In the genomic region with DNA sequence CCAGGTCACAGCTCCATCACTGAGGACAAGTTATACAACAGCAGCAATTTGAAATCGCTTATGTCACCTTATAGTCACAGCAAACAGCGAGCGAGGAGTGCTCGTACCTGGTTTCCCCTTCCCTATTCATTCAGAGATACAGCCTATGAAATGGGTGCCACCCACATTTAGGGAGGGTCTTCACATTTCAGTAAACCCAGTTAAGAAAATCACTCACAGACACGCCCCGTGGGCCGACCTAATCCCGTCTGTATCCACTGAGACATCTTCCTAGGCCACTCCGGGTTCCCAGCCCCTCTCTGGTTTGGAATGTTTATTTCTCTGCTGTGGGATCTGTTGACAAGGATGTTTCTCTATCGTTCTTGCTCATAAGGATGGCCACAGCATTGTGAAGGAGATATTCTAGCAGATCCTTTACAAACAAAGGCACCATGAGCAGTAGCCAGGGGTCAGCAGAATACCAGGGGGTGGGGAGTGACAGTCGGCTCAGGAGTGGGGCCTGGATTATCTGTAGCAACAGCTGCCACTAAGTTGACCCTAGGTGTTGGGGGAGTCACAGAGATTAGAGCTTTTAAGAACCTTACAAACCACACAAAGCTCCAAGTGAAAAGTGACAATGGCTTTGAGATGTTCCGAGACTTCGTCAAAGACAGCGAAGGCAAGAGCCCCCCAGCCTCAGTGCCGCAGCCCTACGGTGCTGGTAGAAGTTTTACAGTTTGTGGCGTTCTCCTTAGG, we compare ENCODE assay signal across 13 mouse cellular contexts. TPM values are rescaled to one million over a fixed set of nuclear protein-coding genes. Genes with fewer than 3 reads are reported as not detected.
A peak's percentile ranks its signal among the peaks of the same experiment; 100 is the strongest.
DNase-seq lines count a peak whose midpoint lies in the region; ATAC-seq and TF ChIP-seq lines count a peak whose summit lies in the region.
"Had no signal": no experiment of that assay in that cellular context is flagged by ENCODE, and none has a peak within 500 bp of the region (broad histone marks: within the 10 kb centered on the region; RNA-seq: fewer than 3 reads in every experiment).

No protein-coding gene starts in this region.

- 63% methylated on average over 17 of the region's 17 CpGs for WGBS in heart, embryonic 13.5 days
- 56% methylated on average over 17 of the region's 17 CpGs for WGBS in forebrain, postnatal 0 days
- 25% methylated on average over 17 of the region's 17 CpGs for WGBS in midbrain, embryonic 14.5 days
- 59% methylated on average over 17 of the region's 17 CpGs for WGBS in liver, embryonic 11.5 days

- peak overlapping the region; percentile 77 for H3K4me3 ChIP-seq in heart, embryonic 13.5 days
- H3K4me3 ChIP-seq in forebrain, postnatal 0 days (ENCODE audit: low read depth, low read length) = peak overlapping the region; percentile 74
- H3K4me3 ChIP-seq in midbrain, embryonic 14.5 days (replicated peaks; ENCODE audit: low read depth, low read length) = peak overlapping the region; percentile 59
- H3K4me3 ChIP-seq in liver, embryonic 11.5 days (ENCODE audit: low read depth, low read length) = no peak overlapping the region

- H3K36me3 ChIP-seq in heart, embryonic 13.5 days = peaks cover 10% of the 10 kb centered on the region; the same call in 1 of the 2 replicates
- H3K36me3 ChIP-seq in forebrain, postnatal 0 days (ENCODE audit: insufficient read depth) = no peaks in the 10 kb centered on the region
- H3K36me3 ChIP-seq in midbrain, embryonic 14.5 days (ENCODE audit: control insufficient read depth, insufficient read depth, low read length) = no peaks in the 10 kb centered on the region
- H3K36me3 ChIP-seq in liver, embryonic 11.5 days (ENCODE audit: control insufficient read depth, insufficient read depth, low read length) = no peaks in the 10 kb centered on the region
- H3K36me3 ChIP-seq: heart, embryonic 15.5 days; limb, embryonic 13.5 days had no signal

- no peak for ATAC-seq in heart, embryonic 13.5 days (ENCODE audit: extremely low read depth, insufficient number of reproducible peaks, low FRiP score, low TSS enrichment)
- 0 out of 2 replicates have a peak, but pooled peaks have one; percentile 14 for ATAC-seq in forebrain, postnatal 0 days
- no peak for ATAC-seq in midbrain, embryonic 14.5 days (ENCODE audit: low FRiP score, low TSS enrichment)
- ATAC-seq in liver, embryonic 11.5 days (replicated peaks; ENCODE audit: low FRiP score) = no peak

- H3K4me2 ChIP-seq in heart, embryonic 13.5 days = no peak overlapping the region; the same call in 1 of the 2 replicates
- H3K4me2 ChIP-seq in forebrain, postnatal 0 days (ENCODE audit: low read depth) = peak overlapping the region; percentile 82
- peak overlapping the region; percentile 80 for H3K4me2 ChIP-seq in midbrain, embryonic 14.5 days (ENCODE audit: low read length)
- no peak overlapping the region for H3K4me2 ChIP-seq in liver, embryonic 11.5 days

- H3K27ac ChIP-seq in heart, embryonic 13.5 days (replicated peaks) = no peak overlapping the region
- no peak overlapping the region for H3K27ac ChIP-seq in forebrain, postnatal 0 days (ENCODE audit: low read depth, low read length)
- no peak overlapping the region for H3K27ac ChIP-seq in midbrain, embryonic 14.5 days (replicated peaks; ENCODE audit: low read depth, low read length)
- H3K27ac ChIP-seq in liver, embryonic 11.5 days (ENCODE audit: low read depth, low read length) = no peak overlapping the region
- H3K27ac ChIP-seq: heart, embryonic 15.5 days; limb, embryonic 13.5 days had no signal

- DNase-seq in heart, postnatal 4 days = no peak
- DNase-seq in cerebellum, adult 9-11 months = peak; percentile 42
- DNase-seq in forebrain, postnatal 0 days = peak; percentile 35
- DNase-seq in midbrain, embryonic 14.5 days = peak; percentile 31
- no peak for DNase-seq in liver, embryonic 11.5 days (ENCODE audit: low spot score)
- no peak for DNase-seq in embryo, embryonic 10.5 days (ENCODE audit: low spot score)
- DNase-seq in urinary bladder, postnatal 25 days (ENCODE audit: low spot score) = no peak
- DNase-seq: B cell, adult 2 months; gastrocnemius, adult 2 months; lung, postnatal 14 days had no signal

- TF ChIP-seq CTCF in forebrain, postnatal 0 days (IDR thresholded peaks at IDR 0.05; ENCODE audit: low read depth) = no peak

- no peak overlapping the region for H3K9ac ChIP-seq in heart, embryonic 13.5 days
- peak overlapping the region; percentile 76; the same call in 1 of the 2 replicates for H3K9ac ChIP-seq in forebrain, postnatal 0 days
- H3K9ac ChIP-seq in midbrain, embryonic 14.5 days (replicated peaks; ENCODE audit: low read length) = peak overlapping the region; percentile 71
- H3K9ac ChIP-seq in liver, embryonic 11.5 days (ENCODE audit: low read depth, low read length) = no peak overlapping the region

- no peaks in the 10 kb centered on the region for H3K9me3 ChIP-seq in heart, embryonic 13.5 days
- no peaks in the 10 kb centered on the region for H3K9me3 ChIP-seq in forebrain, postnatal 0 days (ENCODE audit: low read length)
- no peaks in the 10 kb centered on the region for H3K9me3 ChIP-seq in midbrain, embryonic 14.5 days (ENCODE audit: control insufficient read depth, low read length)
- no peaks in the 10 kb centered on the region for H3K9me3 ChIP-seq in liver, embryonic 11.5 days (ENCODE audit: control insufficient read depth, low read length)
- H3K9me3 ChIP-seq: heart, embryonic 15.5 days; limb, embryonic 13.5 days had no signal

- H3K27me3 ChIP-seq in heart, embryonic 13.5 days (replicated peaks) = no peaks in the 10 kb centered on the region
- no peaks in the 10 kb centered on the region for H3K27me3 ChIP-seq in forebrain, postnatal 0 days (ENCODE audit: insufficient read depth, low read length)
- H3K27me3 ChIP-seq in midbrain, embryonic 14.5 days (ENCODE audit: control insufficient read depth, insufficient read depth, low read length) = no peaks in the 10 kb centered on the region
- H3K27me3 ChIP-seq in liver, embryonic 11.5 days (replicated peaks; ENCODE audit: control insufficient read depth, insufficient read depth, low read length) = no peaks in the 10 kb centered on the region
- H3K27me3 ChIP-seq: heart, embryonic 15.5 days; limb, embryonic 13.5 days had no signal

- peaks cover 14% of the 10 kb centered on the region for H3K4me1 ChIP-seq in heart, embryonic 13.5 days
- peaks cover 10% of the 10 kb centered on the region for H3K4me1 ChIP-seq in forebrain, postnatal 0 days (ENCODE audit: insufficient read depth)
- H3K4me1 ChIP-seq in midbrain, embryonic 14.5 days (ENCODE audit: control insufficient read depth, insufficient read depth, low read length) = peaks cover 10% of the 10 kb centered on the region; the same call in 1 of the 2 replicates
- H3K4me1 ChIP-seq in liver, embryonic 11.5 days (replicated peaks; ENCODE audit: control insufficient read depth, insufficient read depth, low read length) = 0 out of 2 replicates have a peak, but pooled peaks cover 3% of the 10 kb centered on the region

RNA-seq across cellular contexts. Expression of a gene that starts 1.5 kb away (rescaled TPM):
- polyA plus RNA-seq in heart, embryonic 13.5 days (2015; fragmentation: Nextera tagmentation; extraction: Ambion mirVana) = 29.6 and 36.5 TPM in 2 replicates
- 10 to 100 TPM; 20.5 to 20.6 TPM for total RNA-seq in heart, postnatal 4 days (2021)
- total RNA-seq in forebrain, postnatal 0 days (2014; rRNA removed) = 44.4 and 50.8 TPM in 2 replicates
- polyA plus RNA-seq in forebrain, postnatal 0 days (2015; fragmentation: Nextera tagmentation; extraction: Ambion mirVana) = 62.8 and 66.1 TPM in 2 replicates
- 52.3 and 63.6 TPM in 2 replicates for polyA plus RNA-seq in midbrain, embryonic 14.5 days (2014; fragmentation: Nextera tagmentation; extraction: Ambion mirVana)
- polyA plus RNA-seq in liver, embryonic 11.5 days (2014; fragmentation: Nextera tagmentation; extraction: Ambion mirVana) = 25.7 and 28.0 TPM in 2 replicates

RNA-seq across cellular contexts. Expression of a gene that starts 39.0 kb away (rescaled TPM):
- polyA plus RNA-seq in heart, embryonic 13.5 days (2015; fragmentation: Nextera tagmentation; extraction: Ambion mirVana) = 26.1 and 27.8 TPM in 2 replicates
- total RNA-seq in heart, postnatal 4 days (2021) = 1 to 10 TPM; 1.1 to 1.3 TPM
- total RNA-seq in forebrain, postnatal 0 days (2014; rRNA removed) = 7.6 and 28.3 TPM in 2 replicates
- polyA plus RNA-seq in forebrain, postnatal 0 days (2015; fragmentation: Nextera tagmentation; extraction: Ambion mirVana) = 2.5 and 4.9 TPM in 2 replicates
- polyA plus RNA-seq in midbrain, embryonic 14.5 days (2014; fragmentation: Nextera tagmentation; extraction: Ambion mirVana) = 39.3 and 45.2 TPM in 2 replicates
- polyA plus RNA-seq in liver, embryonic 11.5 days (2014; fragmentation: Nextera tagmentation; extraction: Ambion mirVana) = 6.5 and 7.0 TPM in 2 replicates

RNA-seq across cellular contexts. Expression of a gene that starts 55.0 kb away (rescaled TPM):
- 1.1 TPM in 2 replicates for polyA plus RNA-seq in heart, embryonic 13.5 days (2015; fragmentation: Nextera tagmentation; extraction: Ambion mirVana)
- 1 to 10 TPM; 2.8 to 3.0 TPM for total RNA-seq in heart, postnatal 4 days (2021)
- total RNA-seq in forebrain, postnatal 0 days (2014; rRNA removed) = 0.15 and 0.76 TPM in 2 replicates
- polyA plus RNA-seq in forebrain, postnatal 0 days (2015; fragmentation: Nextera tagmentation; extraction: Ambion mirVana) = 0.04 and 0.05 TPM in 2 replicates
- polyA plus RNA-seq in midbrain, embryonic 14.5 days (2014; fragmentation: Nextera tagmentation; extraction: Ambion mirVana) = not detected in 2 replicates
- 0.96 and 1.2 TPM in 2 replicates for polyA plus RNA-seq in liver, embryonic 11.5 days (2014; fragmentation: Nextera tagmentation; extraction: Ambion mirVana)

Comparison
In these comparisons a context has a peak if more than half of its experiments do, and no peak if none do; other contexts are left out.
1. H3K4me2 ChIP-seq: peak in forebrain, postnatal 0 days (single experiment) and midbrain, embryonic 14.5 days (single experiment); none in heart, embryonic 13.5 days (single experiment) and liver, embryonic 11.5 days (single experiment).
2. H3K9ac ChIP-seq: peak in forebrain, postnatal 0 days (single experiment) and midbrain, embryonic 14.5 days (single experiment); none in heart, embryonic 13.5 days (single experiment) and liver, embryonic 11.5 days (single experiment).
3. DNase-seq: peak in cerebellum, adult 9-11 months (single experiment), forebrain, postnatal 0 days (single experiment) and midbrain, embryonic 14.5 days (single experiment); none in heart, postnatal 4 days (single experiment), liver, embryonic 11.5 days (single experiment), embryo, embryonic 10.5 days (single experiment) and urinary bladder, postnatal 25 days (single experiment).